Mouse (Mus musculus) left cerebral cortex, adult 8-10 months (tissue): ENCODE measurements around the gene Mrps7. TPM values are rescaled to one million over a fixed set of nuclear protein-coding genes. Genes with fewer than 3 reads are reported as not detected.
A peak's percentile ranks its signal among the peaks of the same experiment; 100 is the strongest.

Experiments
- DNase-seq, 2 experiments: peaks; one replicate each; pipeline ENCODE4 v3.0.0; 2022; ENCODE audit warnings: low spot score in 2 of 2
- total RNA-seq, 4 experiments: library from RNA; stranded (reverse); gene quantifications; 2 replicates each; pipeline ENCODE4 v1.2.4; 2022

Gene Mrps7
- total RNA-seq, 4 experiments from 2014 or later = 36.9 to 57.0 (median 48.4) TPM

GRCm38 (mm10) chr11:115627705-115628464 lies 24.2 kb downstream of the Mrps7 start, which contains the start of gene Slc25a19:
Slc25a19 (minus strand) TSS chr11:115628295.
- DNase-seq = peak; percentile 99 to 100

- no peak for DNase-seq
Observed at GRCm38 (mm10) chr11:115628465-115629101, 24.9 kb downstream of the Mrps7 start.

GRCm38 (mm10) chr11:115629734-115630531 lies 26.2 kb downstream of the Mrps7 start:
- DNase-seq = no peak

- no peak for DNase-seq
Observed at GRCm38 (mm10) chr11:115630532-115631504, 27.1 kb downstream of the Mrps7 start.

- no peak for DNase-seq
Observed at GRCm38 (mm10) chr11:115631505-115631890, 27.8 kb downstream of the Mrps7 start.

DNA sequence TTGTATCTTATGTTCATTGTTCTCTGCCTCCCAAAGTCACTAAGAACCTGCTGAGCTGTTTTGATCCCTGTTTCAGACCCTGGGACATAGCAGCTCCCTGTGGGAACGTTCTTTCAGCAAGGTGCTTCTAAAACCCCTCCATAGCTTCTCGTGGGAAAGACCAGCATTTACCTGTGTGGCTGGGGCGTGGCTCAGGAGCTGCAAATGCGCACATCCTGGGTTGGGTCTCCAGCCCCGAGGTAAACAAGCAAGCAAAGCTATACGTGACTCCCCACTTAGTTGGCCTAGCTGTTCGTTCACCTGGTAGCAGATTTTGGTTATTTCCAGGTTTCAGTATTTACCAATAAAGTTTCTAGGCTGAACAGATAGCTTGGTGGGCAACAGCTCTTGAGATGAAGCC lies 28.5 kb downstream of the Mrps7 start:
- DNase-seq = no peak

- DNase-seq = no peak
Observed at GRCm38 (mm10) chr11:115632862-115633261, 29.1 kb downstream of the Mrps7 start.

DNA sequence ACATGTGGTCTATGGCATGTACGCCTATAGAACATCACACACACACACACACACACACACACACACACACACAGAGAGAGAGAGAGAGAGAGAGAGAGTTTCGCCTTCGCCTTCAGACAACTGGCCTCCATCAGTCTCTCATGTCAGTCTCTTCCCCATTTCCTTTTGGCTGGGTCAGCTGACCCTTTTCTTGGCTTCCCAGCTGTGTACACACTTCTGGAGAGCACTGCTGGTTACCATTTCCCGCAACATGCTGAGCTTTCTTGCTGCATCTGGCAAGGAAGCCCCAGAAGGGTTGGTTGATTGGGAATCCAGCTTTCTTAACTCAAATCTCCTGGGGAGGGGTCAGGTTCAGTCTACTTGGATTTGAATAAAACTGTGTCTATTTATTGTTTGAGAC lies 30.4 kb downstream of the Mrps7 start:
- DNase-seq = no peak

DNA sequence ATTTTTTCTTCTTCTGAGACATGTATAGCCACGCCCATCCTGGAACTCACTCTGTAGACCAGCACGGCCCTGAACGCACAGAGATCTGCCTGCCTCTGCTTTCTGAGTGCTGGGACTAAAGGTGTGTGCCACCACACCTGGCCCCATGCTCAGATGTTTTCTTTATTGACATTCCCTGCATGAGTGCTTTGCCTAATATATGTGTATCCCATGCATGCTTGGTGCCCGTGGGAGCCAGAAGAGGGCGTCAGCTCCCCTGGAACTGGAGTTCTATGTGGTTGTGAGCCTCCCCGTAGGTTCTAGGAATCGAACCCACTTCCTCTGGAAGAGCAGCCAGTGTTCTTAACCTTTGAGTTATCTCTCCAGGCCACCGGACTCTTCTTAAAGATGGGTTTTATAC lies 31.3 kb downstream of the Mrps7 start:
- DNase-seq = no peak

GRCm38 (mm10) chr11:115635484-115635883 lies 31.8 kb downstream of the Mrps7 start:
- DNase-seq = no peak

DNA sequence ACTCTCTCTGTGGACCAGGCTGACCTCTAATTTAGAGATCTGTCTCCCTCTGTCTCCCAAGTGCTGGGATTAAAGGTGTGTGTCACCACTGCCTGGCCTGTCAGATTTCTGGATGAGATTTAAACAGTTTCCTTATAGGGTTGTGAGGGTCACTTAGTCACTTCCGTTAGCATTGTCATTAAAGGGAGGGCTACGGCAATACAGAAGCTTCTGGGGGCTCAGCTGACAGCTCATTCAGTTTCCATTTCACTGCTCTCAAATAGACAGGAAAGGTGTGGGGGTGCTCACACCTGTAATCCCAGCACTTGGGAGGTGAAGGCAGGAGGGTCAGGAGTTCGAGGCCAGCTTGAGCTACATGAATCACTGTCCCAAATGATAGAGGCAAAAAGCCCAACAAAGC lies 33.2 kb downstream of the Mrps7 start:
- no peak for DNase-seq

DNA sequence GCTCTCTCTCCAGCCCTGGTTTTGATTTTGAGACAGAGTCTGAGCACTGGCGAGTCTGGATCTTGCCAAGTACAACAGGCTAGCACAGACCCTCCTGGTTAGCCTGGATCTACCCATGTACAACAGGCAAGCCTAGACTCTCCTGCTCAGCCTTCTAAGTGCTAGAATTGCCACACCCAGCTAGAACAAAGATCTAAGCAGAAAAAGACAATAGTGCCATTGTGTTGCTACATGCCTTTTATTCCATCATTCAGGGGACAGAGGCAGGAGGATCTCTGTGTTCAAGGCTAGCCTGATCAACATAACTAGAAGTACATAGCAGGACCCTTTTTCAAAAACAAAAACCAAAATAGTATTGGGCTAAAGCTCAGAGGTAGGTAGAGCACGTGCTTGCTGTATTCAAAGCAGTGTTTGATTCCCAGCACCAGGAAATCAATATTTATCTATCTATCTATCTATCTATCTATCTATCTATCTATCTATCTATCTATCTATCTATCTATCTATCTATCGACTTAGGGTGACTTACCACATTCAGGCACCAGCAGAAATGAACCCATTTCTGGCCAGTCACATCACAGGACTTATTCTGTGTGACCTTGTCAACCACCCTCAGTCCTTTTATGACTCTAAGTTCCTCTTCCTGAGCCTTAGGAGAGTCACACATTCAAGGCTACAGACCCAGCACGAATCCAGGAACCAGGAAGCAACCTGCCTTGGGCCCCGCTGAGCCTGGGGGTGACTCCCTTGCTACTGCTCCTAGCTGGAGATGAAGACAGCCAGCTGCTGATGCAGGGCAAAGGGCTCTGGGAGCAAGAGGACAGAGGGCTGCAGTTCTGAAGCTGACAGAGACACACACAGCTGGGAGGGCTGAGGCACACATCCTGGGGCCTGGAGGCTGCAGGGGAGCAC lies 35.0 kb downstream of the Mrps7 start:
- no peak for DNase-seq

DNA sequence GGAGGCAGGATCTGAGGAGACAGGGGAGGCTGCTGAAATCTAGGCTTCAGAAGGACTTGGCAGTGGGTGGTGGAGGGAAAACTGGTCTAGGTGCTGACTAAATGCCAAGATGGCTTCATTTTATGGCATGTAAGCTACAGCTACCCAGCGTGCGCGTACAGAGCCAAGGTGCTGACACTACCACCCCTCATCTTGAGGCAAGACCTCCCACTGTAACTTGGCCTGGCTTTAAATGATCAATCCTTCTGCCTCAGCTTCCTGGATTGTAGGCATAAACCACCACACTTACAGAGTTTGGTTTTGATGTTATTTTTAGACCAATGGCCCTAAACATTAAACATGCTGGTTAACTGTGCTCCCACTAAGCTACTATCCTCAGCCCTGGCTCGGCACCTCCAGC lies 35.8 kb downstream of the Mrps7 start:
- no peak for DNase-seq

- no peak for DNase-seq
Observed at GRCm38 (mm10) chr11:115640311-115640828, 36.6 kb downstream of the Mrps7 start.

GRCm38 (mm10) chr11:115640978-115641663 lies 37.4 kb downstream of the Mrps7 start:
- DNase-seq = peak in 1 of 2 experiments; percentile 30

DNA sequence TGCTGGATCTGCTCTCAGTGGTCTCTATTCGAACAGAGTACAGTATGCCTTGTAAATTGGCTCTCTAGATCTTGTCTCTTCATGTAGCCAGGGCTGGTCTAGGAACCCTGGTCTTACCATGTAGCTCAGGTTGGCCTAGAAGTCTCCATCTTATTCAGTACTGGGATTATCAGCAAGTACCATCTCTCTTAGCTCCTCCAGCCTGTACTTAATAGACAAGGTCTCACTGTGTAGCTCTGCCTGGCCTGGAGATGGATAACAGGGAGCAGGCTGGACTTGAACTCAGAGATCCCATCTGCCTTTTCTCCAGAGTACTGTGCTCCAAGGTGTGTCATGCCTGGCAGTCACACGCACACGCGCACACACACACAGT lies 37.9 kb downstream of the Mrps7 start:
- DNase-seq = no peak

DNA sequence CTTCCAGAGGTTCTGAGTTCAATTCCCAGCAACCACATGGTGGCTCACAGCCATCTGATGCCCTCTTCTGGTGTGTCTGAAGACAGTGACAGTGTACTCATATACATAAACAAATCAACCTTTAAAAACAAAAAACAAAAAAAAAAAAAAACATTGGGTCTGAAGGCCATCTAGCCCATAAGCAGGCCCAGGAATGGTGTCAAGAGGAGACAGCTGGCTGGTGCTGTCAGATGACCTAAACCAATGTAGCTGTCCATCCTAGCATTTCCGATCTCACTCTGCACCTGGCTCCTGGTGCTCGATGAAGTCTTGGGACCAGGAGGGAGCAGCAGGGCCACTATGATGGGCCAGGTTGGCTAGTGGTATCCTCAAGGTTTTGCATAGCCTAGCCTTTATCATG lies 39.0 kb downstream of the Mrps7 start:
- no peak for DNase-seq

- DNase-seq = no peak
Observed at GRCm38 (mm10) chr11:115643265-115643664, 39.5 kb downstream of the Mrps7 start.

DNA sequence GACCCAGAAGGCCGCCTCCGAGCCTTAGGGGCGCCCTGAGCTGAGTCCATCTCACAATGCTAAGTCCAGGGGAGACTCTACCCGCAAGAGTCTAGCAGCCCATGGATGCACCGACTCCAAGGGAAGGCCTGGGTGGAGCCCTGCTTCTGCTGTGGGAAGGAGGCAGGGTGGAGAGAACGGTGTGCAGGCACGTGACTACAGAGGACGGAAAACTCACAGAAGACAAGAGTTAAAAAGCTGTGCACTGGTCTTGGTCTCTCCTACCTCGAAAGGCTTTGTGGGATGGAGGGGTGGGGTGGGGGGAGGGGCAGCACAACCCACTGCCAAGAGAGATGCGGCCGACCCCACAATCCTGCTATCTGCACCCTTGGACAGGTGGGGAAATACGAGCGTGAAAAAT lies 40.6 kb downstream of the Mrps7 start:
- no peak for DNase-seq
